Mouse (Mus musculus): ENCODE data around the gene Pigq.

DNA sequence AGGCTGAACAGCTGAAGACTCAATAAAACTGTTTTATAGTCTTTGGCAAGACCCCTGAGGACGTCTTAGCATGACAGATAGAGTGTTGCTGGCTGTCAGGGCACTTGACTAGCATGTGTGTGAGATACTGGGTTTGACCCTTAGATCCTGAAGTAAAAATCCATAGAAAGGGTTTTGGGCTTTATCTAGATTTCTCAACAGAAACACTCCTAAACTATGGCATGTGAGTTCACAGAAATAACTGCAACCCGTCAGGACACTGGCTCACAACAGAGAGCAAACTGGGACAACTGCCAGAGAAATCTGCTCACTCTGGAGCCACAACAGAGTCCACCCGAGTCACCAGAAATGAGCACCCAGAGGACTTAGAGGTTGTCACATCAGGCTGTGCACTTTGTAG lies 22.9 kb upstream of the Pigq start:
- no peak for TF ChIP-seq CTCF (IDR thresholded peaks at IDR 0.05; ENCODE audit: low read depth, low read length)
- no peak for TF ChIP-seq POLR2A (IDR thresholded peaks at IDR 0.05; ENCODE audit: extremely low read depth, insufficient read depth, low read length)

All from liver, adult 2 months (tissue).